Mouse (Mus musculus) cerebellum, postnatal 25 days (tissue): ENCODE measurements around the gene Car7.

Source experiments
- DNase-seq, 2 experiments: peaks; one replicate each; pipeline ENCODE4 v3.0.0; 2021; ENCODE audit warnings: mixed read lengths in 2 of 2

Car7 gene

DNA sequence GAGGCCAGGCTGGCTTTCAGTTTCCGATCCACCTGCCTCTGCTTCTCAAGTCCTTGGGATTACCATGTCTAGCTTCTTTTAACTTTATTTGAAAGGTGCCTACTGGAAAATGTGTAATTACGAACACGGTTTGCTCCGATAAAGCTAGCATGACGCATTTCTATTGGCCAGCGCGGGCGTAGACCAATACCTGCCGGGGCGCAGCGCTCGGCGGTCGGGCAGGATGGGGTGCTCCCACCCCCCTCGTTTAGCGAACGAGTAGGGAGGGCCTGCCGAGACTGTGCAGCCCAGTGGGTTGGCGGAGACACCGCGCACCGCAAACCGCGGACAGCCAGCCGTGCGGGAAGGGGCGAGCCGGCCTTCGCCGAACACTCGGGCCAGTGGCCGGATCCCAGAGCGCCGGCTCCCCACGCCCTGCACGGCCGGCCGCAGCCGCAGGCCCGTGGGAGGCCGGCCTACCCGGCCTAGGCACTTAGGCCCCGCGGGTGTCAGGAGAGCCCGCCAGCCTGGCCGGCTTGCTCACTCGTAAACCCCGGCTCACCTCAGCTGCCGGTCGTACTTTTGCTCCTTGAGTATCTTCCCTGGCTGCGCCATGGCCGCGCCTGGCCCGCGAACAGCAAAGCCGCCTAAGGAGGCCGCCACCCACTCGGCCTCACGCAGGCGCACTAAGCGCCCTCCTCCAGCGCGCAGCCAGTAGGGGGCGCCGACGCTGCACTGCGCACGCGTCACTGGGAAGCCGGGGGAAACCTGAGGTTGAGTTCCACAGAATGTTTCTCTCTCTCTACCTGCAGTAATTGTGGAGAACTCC lies at the start of gene Car7, which contains the start of gene Nae1:
Car7 (plus strand) TSS at position 719 of the 808 bp plus-strand sequence.
Nae1 (minus strand) TSS at position 667 of the 808 bp plus-strand sequence.
- DNase-seq: peak; percentile 97

DNA sequence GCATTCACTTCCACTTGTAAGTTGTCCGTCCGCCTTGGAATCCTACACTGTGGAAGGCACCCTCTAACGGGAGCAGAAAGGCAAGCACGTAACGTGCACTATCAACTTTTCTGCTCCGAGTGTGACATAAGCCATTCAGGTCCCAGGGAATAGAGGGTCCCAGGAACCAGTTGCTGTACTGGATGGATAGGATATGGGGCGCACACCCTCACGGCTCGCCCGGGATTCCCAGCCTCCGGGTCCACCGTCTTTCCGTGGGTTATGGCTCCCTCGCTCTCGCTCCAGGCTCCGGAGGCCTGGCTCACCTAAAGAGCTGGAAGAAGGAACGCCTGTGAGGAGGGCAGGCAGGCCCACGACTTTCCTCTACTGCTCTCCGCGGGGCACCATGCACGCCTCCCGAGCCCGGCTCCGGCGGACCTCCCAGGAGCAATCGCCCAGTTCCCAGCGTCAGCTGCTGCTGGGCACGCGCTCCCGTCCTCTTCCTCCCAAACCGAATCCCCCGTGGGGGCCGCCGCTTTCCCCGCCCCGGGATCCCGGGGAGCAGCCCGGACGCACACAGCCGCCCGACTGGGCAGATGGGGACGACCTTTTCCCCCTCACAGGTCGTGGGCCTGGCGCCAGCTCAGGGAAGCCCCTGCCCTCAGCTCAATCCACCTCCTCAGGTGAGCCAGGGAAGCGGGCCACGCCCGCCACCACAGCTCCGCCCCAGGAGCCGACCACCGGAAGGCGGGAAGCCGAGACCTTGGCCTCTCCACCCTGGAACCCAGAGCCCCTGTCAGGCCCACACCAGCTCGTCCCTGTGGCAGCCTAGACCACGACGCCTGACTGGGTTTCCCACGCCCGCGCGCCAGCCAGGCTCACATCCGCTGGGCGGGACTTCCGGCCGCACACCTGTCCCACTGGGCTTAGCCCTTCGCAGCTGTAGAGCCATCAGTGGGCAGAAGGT lies 25.2 kb upstream of the Car7 start, which contains the start of gene Terb1:
Terb1 (minus strand) TSS at position 850 of the 946 bp plus-strand sequence.
- peak; percentile 59 to 69 for DNase-seq

DNA sequence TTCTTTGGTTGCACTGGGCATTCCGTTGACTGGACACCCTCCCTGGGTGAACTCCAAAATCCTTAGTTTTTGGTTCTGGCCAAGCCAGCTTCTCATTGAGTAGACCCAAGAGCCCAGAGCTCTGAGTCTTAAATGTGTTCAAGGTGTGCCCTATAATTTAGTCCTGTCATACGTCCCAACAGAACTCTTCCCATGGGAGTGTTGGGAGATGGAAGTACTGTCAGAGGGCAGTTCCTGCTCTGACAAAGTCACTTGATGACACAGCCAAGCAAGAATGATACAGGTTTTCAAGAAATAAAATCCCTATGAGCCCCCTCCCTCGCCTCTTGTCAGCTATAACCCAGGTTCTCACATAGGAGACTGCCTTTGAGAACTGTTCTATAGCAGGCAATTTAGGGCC lies 24.4 kb upstream of the Car7 start:
- DNase-seq: no peak

DNA sequence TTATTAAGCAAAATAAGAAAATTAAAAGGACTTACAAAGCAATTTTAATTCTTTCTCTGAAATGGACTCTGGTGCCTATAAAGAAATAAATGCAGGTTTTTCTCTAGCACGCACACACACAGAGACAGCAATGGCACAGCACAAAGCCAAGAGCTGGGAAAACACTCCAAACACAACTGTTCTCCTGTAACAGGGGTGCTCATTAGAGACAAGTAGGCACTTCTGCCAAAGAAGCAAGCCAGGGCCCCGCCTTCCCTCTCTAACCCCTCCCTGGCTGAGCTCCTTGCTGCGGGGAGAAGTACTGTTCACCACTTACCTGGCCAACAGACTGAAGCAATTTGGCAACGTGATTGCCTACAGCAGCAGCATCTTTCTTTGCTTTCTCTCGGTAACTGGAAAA lies 16.6 kb upstream of the Car7 start:
- peak in 1 of 2 experiments; percentile 37 for DNase-seq

DNA sequence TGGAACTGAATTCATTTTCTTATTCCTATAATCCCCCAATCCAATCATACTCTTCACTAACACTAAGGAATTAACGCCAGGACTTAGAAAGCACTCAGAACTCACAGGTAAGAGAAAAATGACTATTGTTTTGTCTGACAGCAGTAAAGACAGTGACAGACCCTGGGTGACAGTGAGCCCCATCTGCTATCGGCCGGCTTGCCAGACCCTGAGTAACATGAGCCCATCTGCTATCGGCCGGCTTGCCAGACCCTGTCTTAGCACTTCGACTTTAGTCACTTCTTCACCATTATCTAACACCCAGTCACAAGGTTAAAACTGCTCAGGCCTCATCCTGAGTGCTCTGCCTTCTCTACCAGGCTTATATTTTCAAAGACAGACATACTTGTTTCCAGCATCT lies 4.8 kb upstream of the Car7 start:
- DNase-seq: peak; percentile 88

DNA sequence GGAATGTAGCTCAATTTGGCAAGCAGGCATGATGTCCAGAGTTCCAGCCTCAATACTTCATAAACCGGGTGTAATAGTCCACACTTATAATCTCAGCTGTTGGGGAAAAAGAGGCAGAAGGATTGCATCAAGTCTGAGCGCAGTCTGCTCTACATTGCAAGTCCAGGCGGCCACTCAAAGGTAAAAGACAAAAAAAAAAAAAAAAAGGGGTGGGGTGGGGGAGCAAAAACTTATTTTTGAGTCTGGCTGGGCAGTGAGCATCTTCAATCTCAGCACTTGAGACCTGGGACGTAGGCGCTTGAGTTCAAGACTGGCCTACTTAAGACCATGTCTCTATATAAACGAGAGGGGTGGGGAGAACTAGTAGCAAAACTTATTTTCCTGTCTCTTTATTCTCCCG lies 938 bp upstream of the Car7 start:
- DNase-seq: no peak

DNA sequence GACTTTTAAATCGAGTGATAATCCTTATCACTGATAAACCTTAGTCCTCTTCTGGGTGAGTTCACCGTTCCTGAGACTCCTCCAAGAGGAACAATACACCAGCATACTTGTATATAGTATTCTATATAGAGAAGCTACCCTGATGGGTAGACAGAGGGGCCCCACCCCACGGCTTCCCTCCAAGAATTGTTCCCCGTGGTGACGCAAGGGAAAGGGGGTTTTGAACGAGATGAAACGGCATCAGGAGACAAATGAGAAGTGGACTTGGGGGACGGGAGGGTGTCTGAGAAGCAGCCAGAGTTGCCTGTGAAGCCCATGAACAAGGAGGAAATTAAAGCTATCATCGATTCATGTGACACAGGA lies 271 bp downstream of the Car7 start:
- peak; percentile 53 to 55 for DNase-seq

DNA sequence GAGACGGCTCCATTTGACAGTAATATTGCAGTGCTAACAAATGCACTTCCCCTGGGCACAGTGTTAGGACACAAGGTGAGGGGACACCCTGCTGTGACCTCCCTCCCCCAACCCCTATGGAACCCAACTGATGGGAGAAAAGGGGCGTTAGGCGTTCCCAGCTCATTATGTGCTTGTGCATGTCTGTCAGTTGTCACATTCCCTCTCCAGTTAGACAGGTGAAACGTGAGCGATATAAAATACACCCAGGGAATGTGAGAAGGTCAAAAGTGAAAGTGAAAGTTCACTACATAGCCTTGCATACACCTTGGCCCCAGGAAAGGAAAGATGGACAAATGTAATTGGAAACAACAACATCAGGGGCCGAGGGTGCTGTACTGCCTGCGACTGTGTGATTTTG lies 889 bp downstream of the Car7 start:
- peak in 1 of 2 experiments; percentile 28 for DNase-seq

DNA sequence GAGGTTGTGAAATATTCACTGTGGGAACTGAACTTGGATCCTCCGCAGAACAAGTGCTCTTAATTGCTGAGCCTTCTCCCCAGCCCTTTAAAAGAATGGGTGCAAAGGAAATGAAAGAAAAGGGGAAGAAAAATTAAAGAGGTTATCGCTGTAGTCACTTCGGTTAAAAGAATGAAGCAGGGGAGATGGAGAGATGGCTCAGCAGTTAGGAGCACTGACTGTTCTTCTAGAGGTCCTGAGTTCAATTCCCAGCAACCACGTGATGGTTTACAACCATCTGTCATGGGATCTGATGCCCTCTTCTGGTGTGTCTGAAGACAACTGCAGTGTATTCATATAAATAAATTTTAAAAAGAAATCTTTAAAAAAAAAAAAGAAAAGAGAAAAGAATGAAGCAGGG lies 1.5 kb downstream of the Car7 start:
- DNase-seq: no peak

DNA sequence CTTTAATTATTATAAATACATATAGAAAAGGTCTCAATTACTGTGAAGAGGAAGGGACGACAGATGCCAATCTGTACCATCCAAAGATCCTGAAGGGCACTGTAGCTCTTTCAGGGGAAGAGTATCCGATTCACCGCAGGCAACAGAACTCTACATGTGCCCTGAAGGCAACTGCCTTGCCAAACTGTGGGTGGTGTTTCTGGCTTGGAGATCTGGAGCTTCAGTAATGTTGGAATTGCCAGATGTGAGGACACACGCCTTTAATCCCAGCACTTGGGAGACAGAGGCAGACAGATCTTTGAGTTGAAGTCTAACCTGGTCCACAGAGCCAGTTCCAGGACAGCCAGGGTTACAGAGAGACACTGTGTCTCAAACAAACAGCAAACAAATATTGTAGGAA lies 4.4 kb downstream of the Car7 start:
- no peak for DNase-seq

DNA sequence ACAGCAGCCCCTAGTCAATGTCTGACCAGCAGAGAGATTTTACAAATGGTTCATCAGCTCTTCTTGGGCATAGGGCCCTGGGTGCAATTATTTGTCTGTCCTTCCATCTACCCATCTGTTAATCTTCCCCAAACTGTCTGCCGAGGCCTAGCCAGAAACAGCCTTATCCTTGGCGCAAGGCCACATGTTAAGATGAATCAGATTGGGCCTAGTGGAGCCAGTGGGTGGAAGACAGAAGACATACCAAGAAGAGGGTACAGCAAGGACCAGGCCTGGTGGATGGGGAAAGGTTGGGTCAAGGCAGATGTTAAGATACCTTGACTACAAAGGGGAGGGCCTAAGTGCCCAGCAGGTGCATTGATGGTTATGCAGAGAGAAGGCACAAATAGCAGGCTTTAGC lies 5.1 kb downstream of the Car7 start:
- peak; percentile 32 to 47 for DNase-seq

DNA sequence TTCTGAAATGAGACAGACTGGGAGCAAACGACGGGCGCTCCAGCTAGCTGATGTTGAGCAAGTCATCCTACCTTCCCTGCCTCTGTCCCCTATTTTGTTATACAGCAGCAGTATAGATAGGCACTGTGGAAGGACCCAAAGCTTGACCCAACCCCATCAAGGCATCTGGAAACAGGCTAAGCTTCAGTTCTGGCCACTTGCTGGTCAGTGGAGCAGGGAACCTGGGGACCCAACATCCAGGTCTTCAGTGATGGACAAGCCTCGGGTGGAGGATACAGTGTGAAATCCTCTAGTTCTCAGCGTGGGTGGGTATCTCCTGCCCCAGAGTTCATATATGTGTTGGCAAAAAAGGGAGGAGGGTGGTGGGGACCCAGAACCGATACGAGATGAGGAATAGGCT lies 5.7 kb downstream of the Car7 start:
- no peak for DNase-seq

DNA sequence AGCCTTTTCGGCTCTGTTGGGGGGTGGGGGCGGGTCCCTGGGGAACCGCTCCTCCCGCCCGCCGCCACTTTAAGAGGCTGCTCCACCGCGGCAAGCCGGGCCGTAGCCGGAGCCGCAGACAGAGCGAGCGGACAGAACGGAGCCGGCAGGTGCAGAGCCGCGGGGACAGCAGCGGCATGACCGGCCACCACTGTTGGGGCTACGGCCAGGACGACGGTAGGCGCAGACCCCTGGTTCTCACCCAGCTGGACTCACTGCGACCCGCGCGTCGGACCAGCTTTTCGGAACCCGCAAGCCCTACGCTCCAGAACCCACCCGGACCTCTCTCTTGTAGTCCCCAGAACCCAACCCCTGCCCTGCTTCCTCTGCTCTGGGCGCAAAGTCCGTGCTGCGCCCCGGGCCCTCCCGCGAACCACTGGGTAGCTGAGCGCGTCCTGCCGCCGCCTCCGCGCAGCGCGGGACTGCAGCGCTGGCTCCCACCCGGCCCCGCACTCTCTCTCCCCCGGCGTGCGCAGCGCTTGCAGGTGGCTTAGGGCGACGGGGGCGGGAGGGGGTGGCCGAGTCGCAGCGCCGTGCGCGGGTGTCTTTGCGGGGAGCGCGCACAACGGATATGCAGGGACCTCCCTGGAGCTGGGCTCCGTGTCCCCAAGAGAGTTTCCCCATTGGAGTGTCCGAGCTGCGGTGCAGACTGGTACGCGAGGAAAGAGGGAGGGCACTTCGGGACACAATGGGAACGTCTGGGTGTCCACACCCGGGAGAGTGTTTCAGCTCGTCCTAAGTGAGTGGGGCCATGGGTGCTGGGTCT lies 6.4 kb downstream of the Car7 start:
- DNase-seq: peak; percentile 72 to 74

DNA sequence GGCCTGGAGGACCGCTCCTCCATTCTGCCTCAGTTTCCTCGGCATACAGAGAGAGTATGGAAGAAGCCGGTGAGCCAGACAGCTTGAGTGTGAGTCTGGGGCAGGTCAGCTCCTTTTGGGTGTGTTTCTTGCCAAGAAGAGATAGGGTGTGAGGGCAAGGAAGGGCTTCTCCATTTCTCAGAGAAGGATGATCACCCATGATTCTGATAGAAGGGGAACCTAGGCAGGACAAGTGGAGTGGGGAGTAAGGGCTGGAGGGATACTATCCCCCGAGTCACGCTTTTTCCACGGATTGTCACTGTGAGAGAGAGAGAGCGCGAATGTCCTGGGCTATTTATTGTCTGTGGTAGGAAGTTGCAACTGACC lies 7.0 kb downstream of the Car7 start:
- DNase-seq: no peak

DNA sequence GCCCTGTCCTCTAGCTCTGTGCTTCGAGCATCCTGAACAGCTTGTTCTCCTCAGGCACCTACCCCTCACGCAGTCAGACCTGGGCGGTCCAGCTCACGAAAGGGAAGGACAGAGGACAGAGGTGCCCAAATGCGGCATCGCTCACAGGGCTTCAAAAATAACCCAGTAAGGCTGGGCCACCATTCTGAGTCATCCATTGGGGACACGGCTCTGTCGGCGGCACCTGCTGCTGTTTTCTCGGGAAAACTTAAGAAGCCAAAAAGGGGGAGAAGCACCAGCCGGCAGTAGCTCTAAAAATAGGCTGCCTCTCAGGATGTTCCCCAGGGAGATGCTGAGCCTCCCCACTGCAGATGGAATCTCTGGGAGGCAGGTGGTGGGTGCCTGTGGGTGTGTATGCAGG lies 7.7 kb downstream of the Car7 start:
- DNase-seq: peak; percentile 60 to 61

DNA sequence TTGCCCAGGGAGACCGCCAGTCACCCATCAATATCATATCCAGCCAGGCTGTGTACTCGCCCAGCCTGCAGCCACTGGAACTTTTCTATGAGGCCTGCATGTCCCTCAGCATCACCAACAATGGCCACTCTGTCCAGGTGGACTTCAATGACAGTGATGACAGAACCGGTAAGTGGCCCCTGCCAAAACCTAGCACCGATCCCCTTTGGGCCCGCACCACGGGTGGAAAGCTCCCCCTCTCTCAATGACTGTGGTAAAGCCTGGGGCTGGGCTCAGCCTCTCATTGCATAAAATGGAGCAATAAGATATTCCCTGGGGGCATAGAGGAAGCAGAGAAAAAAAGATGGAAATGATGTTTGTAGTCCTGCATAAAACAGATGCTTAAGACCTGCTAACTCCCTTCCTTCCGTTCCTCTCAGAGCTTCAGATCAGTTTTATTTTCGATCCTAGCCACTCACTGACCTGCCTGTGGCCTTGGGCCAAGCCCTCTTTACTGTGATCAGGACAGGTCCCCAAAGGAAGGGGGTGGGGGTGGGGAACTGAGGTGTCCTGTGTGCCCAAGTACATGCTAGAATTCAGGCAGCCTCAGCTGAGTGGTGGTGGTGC lies 9.1 kb downstream of the Car7 start:
- no peak for DNase-seq

DNA sequence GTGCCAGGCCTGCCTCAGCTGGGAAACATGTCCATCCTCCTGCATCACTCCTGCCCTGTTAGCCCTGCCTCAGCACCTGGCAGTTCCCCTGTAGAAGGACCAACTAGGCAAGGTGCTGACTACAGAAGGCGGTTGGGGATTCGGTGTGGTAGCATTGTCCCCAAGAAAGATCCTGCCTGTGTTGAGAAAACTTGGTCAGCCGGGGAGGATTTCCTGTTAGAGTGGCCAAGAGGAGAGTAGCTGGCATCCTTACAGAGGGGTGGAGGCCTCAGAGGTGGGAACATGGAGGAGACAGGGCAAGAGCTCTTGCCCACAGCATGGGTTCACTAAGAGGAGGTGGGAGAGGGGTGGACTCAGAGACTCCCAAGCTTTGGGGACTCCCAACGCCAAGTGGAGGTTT lies 20.7 kb downstream of the Car7 start:
- DNase-seq: no peak

DNA sequence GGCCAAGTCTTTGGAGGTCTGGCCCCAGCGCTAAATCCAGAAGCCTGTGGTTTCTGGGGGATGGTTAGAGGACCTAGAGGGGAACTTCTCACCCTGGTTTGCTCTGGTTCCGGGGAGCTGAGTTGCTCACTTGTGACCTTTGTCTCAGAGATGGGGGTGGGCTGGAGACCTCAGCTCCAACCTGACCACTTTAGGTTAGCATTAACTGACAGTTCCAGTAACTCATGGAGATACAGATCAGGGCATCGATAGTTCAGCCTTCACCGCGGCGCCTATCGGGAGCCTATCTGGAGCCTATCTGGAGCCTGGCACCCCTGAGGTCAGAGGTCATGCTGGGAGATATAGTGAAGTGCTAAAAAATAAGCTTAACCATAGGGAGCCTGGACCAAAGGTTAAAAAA lies 22.7 kb downstream of the Car7 start:
- DNase-seq: no peak

DNA sequence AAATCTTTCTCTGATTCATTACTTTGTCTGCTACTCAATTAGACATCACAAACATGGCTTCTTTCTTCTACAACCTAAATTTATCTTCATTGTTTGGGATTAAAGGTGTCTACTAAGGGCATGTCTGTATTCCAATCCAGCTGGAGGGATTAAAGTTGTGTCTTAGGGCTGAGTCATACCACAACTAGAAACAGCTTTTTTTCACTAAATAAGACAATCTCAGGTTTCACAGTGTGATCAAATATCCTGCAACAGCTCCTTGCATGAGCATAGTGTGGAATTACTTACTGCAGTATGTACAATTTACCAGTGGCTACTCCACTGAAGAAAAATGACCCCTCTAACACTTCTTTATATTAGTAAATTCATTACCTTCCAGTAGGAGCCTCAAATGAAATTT lies 26.2 kb downstream of the Car7 start:
- no peak for DNase-seq

DNA sequence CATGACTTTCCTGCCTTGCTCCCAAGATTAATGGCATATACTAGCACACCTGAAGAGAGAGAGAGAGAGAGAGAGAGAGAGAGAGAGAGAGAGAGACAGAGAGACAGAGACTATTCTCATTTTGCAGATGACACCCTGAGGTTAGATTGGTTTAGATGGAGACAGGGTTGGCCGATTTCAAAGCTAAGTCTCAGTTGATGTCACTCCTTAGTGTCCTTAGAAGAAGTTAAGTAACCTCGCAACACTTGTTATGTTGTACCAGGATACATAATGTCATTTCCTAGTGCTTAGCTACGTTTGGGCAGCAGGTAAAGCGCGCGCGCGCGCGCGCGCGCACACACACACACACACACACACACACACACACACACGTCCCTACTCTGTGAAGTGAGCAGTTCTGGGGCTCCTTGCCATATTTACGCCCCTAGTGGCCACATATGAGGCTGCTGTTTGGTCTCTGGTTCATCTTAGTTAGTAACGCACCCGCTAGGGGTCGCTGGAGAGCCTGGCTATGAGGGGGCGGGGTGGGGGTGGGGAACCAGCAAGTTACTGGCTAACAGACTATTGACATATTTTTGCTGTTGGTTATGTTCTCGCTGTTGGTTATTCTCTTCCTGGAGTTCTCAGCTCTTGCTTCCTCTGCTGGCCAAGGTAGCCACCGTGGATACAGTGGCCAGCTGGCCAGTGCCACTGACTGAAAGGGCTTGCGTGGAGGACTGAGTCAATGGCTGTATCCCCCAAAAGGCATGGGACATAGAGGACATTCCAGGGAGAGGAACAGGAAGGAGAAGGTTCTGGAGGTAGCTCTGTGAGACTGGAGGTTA lies 30.4 kb downstream of the Car7 start:
- peak; percentile 87 to 93 for DNase-seq

DNA sequence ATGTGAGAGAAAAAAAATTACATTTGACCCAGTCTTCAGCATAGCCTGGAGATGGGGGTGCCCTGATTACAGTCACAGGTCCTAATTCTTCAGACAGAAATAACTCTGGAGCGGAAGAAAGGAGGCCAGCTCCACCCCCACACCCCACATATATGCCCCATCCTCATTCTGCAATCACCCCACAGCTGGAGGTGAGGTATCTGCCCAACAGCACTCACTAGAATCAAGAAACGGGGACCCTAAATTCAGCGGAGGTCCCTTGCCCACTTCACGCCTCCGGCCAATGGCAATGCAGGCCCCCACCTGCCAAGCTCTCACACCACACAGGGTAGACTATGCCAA lies 30.9 kb downstream of the Car7 start:
- peak; percentile 16 to 18 for DNase-seq

DNA sequence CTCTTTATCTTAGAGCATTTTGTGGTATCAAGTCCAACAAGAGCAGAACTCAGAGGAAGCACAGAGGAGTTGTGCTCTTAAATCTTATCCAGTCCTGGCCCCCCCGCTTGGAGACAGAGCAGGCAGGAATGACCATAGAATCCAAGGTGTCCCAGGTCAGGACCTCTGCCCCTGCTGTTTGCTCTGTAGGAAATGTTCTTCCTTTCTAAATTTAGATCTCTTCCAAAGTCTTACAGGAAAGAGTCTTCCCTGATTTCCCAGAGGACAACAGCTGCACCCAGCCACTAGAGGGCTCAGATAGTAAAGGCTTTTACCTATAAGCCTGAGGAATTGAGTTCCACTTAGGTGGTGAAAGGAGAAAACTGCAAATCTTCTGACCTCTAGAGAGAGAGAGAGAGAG lies 35.1 kb downstream of the Car7 start:
- no peak for DNase-seq
